Mouse (Mus musculus): ENCODE measurements around the gene Hdx.

DNA sequence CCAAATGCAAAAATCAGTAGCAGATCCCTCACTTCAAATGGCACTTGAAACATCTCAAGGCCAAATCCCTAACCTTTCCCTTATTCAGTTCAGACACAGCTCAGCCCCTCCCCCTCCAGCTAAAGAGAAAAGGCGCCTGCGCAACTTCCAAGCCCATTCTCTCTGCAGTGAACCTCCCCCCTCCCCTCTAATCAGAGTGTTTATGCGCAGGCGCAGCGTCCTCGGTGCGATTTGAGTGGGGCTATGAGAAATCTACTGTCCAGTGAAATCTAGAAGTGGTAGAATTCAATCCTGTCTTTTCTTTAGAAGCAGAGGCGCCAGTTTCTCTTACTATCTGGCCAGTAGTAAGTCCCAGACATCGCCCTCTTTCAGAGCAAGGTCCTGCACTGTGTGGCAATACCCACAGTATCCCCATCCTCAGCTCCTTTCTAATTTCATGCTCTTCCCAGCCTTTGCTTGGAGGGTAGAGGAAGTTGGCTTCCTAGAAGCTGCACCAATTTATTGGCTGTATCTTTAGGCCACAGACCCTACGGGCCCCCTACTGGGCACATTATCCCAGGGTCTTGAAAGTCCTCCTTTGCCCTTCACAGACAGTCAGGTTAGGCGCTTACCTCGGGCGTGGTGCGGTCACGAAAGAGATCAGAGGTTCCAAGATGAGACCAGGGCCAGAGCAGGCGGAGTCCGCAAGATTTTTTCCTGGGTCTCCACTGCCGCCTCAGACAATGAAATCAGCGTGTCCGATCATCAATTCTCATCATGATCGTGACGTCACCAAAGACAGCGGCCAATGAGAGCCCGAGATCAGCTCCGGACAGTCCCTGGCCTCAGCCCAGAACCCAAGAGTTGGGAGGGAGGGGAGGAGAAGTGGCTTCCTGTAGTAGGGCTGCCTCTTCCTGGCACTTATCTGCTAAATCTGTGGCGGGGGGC is at the start of gene Hdx:
- TF ChIP-seq POLR2A (IDR thresholded peaks at IDR 0.05; ENCODE audit: low read depth, low read length) (no peak), CTCF (IDR thresholded peaks at IDR 0.05; ENCODE audit: extremely low read depth, insufficient read depth, insufficient read length, insufficient replicate concordance) (no peak)
